Mouse (Mus musculus): ENCODE measurements around the gene Olfr522.

The Olfr522 gene

GRCm38 (mm10) chr7:140164664-140165063 is at the start of gene Olfr522:
Gene Olfr522, minus strand, starts transcription at chr7:140164764.
- in situ Hi-C loops (cut with MseI, MboI), result no loop called here

GRCm38 (mm10) chr7:140213841-140214240 is 49.3 kb upstream of the Olfr522 start:
- in situ Hi-C loops (cut with MseI, MboI), result no loop called here

DNA sequence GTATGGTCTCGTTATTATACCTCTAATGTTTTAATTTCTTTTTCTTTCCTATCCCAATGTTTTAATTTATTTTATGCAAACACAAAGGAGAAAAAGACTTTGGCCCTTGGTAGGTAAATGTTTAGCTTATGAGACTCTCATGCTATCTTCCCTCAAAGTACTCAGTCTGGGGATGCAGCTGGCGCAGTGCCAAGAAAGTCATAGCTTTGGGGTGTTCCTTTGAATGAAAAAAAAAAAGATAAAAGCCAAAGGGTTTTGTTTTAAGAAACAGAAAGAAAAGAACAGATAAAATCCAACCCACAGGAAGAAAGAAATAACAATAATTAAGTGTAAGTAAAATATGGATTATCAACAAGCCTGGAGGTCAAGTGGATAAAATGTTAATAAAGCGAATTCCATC is 44.1 kb upstream of the Olfr522 start:
- in situ Hi-C loops (cut with MseI, MboI), result no loop called here

GRCm38 (mm10) chr7:140208153-140208552 is 43.6 kb upstream of the Olfr522 start:
- in situ Hi-C loops (cut with MseI, MboI), result no loop called here

- in situ Hi-C loops (cut with MseI, MboI), result no loop called here
Observed at GRCm38 (mm10) chr7:140206904-140207303, 42.3 kb upstream of the Olfr522 start.

GRCm38 (mm10) chr7:140205864-140206263 is 41.3 kb upstream of the Olfr522 start, which contains the start of gene Olfr524:
Gene Olfr524, minus strand, starts transcription at chr7:140205964.
- in situ Hi-C loops (cut with MseI, MboI), result no loop called here

GRCm38 (mm10) chr7:140201090-140201489 is 36.5 kb upstream of the Olfr522 start:
- in situ Hi-C loops (cut with MseI, MboI), result no loop called here

DNA sequence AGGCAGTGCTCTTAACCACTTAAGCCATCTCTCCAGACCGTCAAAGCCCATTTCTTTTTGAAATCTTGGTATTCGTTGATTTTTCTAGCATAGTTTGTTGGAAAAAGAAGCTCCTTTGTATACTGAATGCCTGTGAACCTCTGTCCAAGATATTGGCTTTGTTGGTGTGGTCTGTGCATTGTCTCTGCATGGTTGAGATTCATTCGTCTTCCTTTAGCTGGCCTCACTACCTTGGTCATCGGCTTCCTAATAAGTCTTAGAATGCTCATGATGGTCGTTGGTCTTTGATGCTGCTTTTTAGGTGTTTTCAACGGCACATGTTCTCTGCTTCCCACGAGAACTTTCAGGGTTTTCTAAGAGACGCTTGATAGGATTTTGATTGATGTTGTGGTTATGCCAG is 31.4 kb upstream of the Olfr522 start:
- in situ Hi-C loops (cut with MseI, MboI), result no loop called here

DNA sequence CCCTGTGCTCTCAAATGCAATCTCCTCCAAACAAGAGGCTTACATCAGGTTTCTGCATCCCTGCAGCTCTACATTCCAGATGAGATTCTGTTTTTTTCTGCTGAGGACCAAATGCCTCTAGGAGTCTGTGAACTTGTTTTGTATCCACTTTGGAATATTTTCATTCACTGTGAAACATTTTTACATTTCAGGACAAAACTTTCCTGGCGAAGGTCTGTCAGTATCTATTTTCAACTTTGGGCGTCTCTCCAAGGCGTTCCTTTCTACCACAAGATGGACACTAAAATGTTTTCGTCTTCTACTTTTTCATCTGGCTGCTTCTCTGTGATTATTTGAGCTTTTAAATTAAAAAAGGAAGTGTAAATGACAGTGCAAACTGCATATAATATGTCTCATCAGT is 29.5 kb upstream of the Olfr522 start:
- in situ Hi-C loops (cut with MseI, MboI), result no loop called here

GRCm38 (mm10) chr7:140192851-140193250 is 28.3 kb upstream of the Olfr522 start:
- in situ Hi-C loops (cut with MseI, MboI), result no loop called here

DNA sequence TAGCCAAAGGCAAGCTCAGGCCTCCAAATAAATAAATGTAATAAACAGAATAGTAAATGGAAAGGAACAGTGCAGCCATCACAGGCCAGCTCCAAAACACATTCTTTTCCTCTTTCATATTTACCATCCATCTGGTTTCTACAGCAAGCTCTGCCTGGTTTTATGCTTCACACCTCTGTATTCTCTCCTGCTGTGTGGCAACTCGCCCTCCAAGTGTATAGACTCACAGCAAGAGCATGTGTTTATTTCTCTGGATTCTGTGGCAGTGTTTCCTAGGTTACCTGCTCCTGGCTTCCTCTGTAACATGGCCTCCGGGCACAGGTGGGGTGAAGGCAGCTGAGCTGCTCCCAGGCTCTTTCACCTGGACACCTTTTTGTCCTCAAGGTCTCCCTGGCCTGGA is 27.9 kb upstream of the Olfr522 start:
- in situ Hi-C loops (cut with MseI, MboI), result no loop called here

DNA sequence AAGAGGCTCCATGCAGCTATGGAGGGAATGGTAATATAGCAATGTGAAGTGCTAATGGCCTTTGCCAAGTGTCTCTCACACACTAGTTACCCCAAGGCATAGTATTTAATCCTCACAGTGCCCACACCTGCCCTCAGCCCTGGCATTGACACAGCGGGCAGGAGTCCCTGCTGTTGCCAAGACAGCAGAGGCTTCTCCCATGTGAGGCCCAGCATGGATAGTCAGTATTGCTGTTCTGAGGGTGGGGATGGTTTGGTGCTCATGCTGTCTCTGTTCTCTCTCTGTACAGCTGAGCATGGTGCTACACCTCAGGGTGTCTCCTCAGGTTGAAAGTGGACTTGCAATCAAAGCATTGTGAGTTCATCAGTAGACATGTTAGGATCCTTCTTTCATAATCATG is 25.9 kb upstream of the Olfr522 start:
- in situ Hi-C loops (cut with MseI, MboI), result no loop called here

- in situ Hi-C loops (cut with MseI, MboI), result no loop called here
Observed at GRCm38 (mm10) chr7:140188391-140189328, 24.1 kb upstream of the Olfr522 start.

DNA sequence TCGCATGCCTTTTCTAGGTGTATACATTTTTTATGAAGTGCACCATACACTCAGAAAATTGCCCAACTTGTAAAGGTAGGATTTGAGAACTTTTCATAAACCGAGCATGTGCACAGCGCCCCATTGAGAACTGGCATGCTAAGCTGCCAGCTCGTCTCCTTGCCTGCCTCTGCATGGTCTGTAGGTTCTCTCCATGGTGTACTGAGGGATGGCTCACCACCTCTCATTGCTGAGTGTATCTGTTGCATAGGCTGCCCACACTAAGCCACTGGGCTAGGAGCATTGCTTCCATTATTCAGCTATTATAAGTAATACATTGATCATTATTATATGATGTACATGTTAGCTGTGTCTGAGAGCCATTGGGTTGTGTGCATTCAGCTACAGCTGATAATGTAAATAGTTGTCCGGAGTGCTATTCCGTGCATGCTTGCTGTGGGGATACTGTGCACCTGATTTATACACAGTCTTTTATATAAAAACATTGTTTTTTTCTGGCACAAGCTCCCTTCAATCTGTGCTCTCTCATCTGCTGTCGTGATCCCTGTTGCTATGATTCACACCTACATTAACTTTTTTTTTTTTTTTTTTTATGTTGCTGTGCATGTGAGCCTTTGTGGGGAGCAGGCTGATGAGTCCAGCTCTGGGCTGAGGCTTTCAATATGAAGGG is 23.3 kb upstream of the Olfr522 start:
- in situ Hi-C loops (cut with MseI, MboI), result no loop called here

- in situ Hi-C loops (cut with MseI, MboI), result no loop called here
Observed at GRCm38 (mm10) chr7:140186646-140187620, 22.4 kb upstream of the Olfr522 start.

DNA sequence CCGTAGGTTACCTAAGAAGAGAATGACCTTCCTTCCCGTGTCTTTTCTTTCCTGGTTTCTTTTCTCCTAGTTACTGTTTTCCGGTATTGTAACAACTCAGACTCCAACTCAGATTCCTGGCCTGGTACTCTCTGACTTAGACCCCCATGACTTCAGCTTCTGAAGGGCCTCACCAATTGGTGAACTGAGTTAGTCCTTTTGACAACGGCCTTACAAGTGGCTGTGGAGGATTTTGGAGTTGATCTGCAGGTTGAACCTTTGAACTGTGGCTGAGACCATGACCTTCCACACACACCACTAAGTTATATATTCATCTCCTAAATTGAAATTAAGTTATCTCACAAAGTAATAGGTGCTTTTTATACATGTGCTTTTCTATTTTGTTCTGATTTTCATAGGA is 19.6 kb upstream of the Olfr522 start:
- in situ Hi-C loops (cut with MseI, MboI), result no loop called here

GRCm38 (mm10) chr7:140180692-140181091 is 16.1 kb upstream of the Olfr522 start:
- in situ Hi-C loops (cut with MseI, MboI), result no loop called here

- in situ Hi-C loops (cut with MseI, MboI), result no loop called here
Observed at GRCm38 (mm10) chr7:140179176-140179575, 14.6 kb upstream of the Olfr522 start.

GRCm38 (mm10) chr7:140172936-140173335 is 8.4 kb upstream of the Olfr522 start, which contains the start of gene Olfr523:
Gene Olfr523, plus strand, starts transcription at chr7:140173217.
- in situ Hi-C loops (cut with MseI, MboI), result no loop called here

DNA sequence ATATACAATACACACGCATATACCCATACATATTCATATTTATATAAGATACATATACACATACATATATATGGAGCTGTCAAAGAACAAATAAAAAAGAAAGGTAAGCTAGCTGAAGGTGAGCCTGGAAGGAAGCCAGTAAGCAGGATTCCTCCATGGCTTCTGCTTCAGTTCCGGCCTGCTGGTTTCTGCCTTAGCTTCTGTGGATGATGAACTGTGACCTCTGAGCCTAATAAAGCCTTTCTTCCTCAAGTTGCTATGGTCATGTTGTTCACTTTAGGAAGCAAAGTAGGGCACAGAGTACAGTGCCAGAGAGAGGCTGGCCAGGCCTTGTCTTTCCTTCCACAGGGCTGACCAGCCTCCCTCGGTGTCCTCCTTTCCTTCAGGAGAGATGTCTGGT is 6.3 kb upstream of the Olfr522 start:
- in situ Hi-C loops (cut with MseI, MboI), result no loop called here

DNA sequence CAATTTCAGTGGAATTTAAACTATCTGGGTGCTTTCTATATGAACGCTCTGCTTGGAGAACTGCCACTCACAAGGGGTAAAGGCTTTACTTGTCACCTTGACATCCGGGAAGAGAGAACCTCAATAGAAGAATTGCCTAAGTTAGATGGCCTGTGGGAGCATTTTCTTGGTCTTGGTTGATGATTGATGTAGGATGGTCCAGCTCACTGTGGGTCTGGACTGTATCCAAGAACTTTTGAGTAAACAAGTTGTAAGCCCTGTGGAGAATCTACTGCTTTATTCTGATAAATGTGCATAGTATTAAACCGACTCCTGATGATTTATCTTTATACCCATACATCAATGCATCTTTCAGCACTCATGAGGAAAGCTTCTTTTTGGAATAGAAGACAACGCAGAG is 4.8 kb upstream of the Olfr522 start:
- in situ Hi-C loops (cut with MseI, MboI), result no loop called here

DNA sequence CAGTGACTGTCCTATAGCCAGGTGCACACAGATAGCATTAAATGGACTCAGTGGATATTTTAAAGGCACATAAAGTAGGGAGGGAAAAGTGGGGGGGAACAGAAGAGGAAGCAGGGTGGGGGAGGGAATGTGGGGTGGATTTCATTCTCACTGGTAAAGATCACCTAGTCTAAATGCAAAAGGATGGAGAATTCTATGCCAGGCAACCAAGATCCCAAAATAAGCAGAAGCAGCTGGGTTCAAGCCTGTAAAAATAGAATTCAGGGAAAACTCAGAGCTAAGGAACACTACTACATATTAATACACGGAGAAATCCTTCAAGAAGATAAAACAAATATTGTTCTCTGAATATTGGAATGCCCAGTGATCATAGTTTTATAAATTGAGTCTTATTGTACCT is 3.4 kb upstream of the Olfr522 start:
- in situ Hi-C loops (cut with MseI, MboI), result no loop called here

Measured in mouse trophoblast stem cell (cell line).